Mouse (Mus musculus): Measurements from ENCODE around the gene Zfx. TPM values are rescaled to one million over a fixed set of nuclear protein-coding genes. Genes with fewer than 3 reads are reported as not detected.
A peak's percentile ranks its signal among the peaks of the same experiment; 100 is the strongest.

Zfx gene
- total RNA-seq (2021), result 10 to 100 TPM; 17.9 to 23.4 TPM
- long read RNA-seq, experiment 1, full-length matches to known transcripts, result 2 of 4 reads
- long read RNA-seq, experiment 1, partial matches to known transcripts, result 0 of 4 reads
- long read RNA-seq, experiment 1, other reads (novel, unspliced or antisense), result 2 of 4 reads
- long read RNA-seq, experiment 2, full-length matches to known transcripts, result 1 of 2 reads
- long read RNA-seq, experiment 2, partial matches to known transcripts, result 0 of 2 reads
- long read RNA-seq, experiment 2, other reads (novel, unspliced or antisense), result 1 of 2 reads

DNA sequence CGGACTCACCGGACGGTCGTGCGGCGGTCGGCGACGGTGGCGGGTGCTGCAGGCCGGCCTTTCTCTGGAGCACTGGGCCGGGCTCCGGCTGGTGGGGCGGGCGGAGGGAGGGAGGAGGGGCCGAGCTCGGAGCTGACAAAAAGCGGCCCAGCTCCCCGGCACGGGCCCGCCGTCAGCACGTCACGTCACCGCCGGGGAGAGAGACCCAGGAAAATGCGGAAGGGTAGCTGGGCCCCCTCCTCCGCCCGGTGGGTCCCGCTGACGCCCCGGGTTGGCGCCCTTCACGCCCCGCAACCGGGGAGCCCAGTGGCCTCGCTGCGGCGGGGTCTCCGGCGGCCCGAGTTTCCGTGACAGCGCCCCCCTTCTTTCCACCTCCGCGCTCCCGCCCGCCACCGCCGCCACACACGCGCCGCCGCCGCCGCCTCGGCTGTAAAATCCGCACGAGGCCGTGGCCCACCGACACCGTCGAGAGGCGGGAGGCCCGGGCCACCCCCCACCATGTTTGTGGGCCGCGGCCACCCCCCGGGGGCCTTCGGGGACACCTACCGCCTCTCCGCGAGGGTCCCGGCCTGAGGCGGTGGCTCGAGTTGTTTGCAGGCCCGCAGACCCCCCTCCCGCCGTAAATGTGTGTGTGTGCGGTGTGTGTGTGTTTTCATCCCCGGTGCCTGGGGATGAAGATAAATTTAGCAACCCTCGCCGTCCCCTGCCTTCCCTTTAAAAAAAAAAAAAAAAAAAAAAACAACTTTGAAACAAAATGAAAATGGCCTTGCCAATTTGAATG lies at the start of gene Zfx:
Gene Zfx (minus strand): TSS at position 644 of the 781 bp plus-strand sequence.
- intact Hi-C loops (cut with DNase I), result loop anchor here (5.0 kb wide), 1 partner anchor 76 kb away; no protein-coding TSS in a partner anchor
- Histone ChIP-seq H3K4me3 (peak within 1 kb of the TSS; percentile 86), H3K27ac (peak within 1 kb of the TSS; percentile 97)
- peak; percentile 79 for DNase-seq
- TF ChIP-seq CTCF (IDR thresholded peaks at IDR 0.05), result peak; percentile 36

GRCm38 (mm10) chrX:94169348-94169747 lies 45.8 kb upstream of the Zfx start:
- TF ChIP-seq CTCF (IDR thresholded peaks at IDR 0.05), result no peak
- no peak overlapping the region for H3K4me3 ChIP-seq
- no peak for DNase-seq
- H3K27ac ChIP-seq, result no peak overlapping the region
- intact Hi-C loops (cut with DNase I), result no loop called here

DNA sequence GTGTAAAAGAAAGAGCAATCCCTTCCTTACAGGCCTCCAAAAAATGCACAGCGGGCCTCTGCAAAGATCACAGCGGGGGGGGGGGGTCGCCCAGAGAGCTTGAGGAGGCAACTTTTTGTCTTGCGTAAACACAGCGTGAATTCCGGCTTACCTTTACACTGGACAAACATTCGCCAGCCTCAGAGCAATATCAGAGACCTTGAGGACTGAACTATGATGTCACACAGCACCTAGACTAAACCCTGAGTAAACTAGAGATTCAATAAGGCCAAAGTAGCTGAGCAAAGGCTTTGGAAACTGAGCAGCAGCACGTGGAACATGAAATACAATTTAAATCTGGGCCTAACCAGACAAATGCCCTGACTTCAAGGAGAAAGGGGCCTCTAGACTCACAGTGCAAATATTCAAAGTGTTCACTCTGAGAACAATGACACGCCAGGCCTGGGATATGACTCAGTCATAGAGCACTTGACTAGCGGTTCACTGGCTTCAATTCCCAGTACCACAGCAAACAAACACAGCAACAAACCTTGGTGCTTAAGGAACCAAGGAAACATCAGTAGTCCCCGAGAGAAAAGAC lies 28.8 kb upstream of the Zfx start:
- intact Hi-C loops (cut with DNase I), result no loop called here
- Histone ChIP-seq H3K27ac (no peak overlapping the region), H3K4me3 (no peak overlapping the region)
- DNase-seq, result no peak
- no peak for TF ChIP-seq CTCF (IDR thresholded peaks at IDR 0.05)

- no peak overlapping the region for H3K27ac ChIP-seq
- no peak for TF ChIP-seq CTCF (IDR thresholded peaks at IDR 0.05)
- DNase-seq, result no peak
- no peak overlapping the region for H3K4me3 ChIP-seq
- intact Hi-C loops (cut with DNase I), result no loop called here
These were observed 27.0 kb upstream of the Zfx start for GRCm38 (mm10) chrX:94150471-94150870.

DNA sequence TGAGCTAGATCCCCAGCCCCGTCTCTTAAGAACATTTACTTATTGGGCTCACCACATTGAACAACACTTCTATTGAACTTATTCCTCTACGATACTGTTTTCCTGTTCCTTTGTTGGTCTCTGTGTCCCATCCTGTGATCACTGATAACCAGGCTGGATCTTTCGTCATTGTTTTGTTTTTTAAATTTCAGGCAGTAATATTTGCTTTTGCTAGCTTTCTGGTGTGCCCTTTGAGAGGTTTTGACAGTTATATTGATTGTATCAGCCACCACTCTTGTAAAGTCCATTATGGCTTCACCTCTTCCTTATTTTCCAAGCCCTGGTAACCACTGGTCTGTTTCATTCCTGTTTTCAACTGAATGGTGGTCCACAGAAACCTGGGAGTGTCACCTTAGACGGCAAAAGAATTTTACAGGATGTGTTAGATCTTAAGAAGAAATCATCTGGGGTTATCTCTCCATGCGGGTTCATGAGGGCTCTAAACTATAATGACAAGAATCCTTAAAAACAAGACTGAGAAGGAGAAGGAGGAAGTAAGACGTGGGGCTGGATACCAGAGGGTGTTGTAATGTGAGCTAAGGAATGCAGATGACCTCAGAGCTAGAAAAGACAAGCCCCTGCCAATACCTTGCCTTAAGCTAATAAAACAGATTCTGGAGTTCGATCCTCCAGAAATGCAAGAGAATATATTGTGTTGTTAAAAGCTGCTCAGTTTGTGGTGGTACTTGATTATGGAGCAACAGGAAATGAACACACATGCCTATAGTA lies 18.7 kb upstream of the Zfx start:
- Histone ChIP-seq H3K4me3 (no peak overlapping the region), H3K27ac (no peak overlapping the region)
- DNase-seq, result no peak
- intact Hi-C loops (cut with DNase I), result no loop called here
- no peak for TF ChIP-seq CTCF (IDR thresholded peaks at IDR 0.05)

- H3K4me3 ChIP-seq, result no peak overlapping the region
- intact Hi-C loops (cut with DNase I), result no loop called here
- DNase-seq, result no peak
- no peak overlapping the region for H3K27ac ChIP-seq
- no peak for TF ChIP-seq CTCF (IDR thresholded peaks at IDR 0.05)
These were observed 16.6 kb upstream of the Zfx start for GRCm38 (mm10) chrX:94140080-94140479.

GRCm38 (mm10) chrX:94138256-94138655 lies 14.8 kb upstream of the Zfx start:
- Histone ChIP-seq H3K27ac (no peak overlapping the region), H3K4me3 (no peak overlapping the region)
- no peak for DNase-seq
- intact Hi-C loops (cut with DNase I), result no loop called here
- TF ChIP-seq CTCF (IDR thresholded peaks at IDR 0.05), result no peak

DNA sequence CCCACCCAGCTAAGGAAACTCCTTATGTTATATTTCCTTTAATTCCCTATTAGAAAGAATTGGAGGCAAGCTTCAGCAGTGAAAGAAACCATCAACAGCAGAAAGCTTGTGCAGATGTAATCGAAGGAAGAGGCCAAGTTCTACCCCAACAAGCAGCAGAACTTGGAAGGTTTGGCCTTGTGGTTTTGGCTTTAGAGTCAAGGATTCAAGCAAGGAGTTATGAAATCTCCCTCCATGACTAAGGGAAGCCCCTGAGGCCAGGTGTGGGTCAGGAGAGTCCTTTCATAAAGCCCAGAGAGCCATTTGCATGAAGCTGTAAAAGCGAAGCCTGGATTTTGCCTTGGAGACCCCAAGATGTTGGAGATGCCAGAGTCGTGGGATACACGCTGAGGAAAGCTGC lies 11.6 kb upstream of the Zfx start:
- no peak for TF ChIP-seq CTCF (IDR thresholded peaks at IDR 0.05)
- Histone ChIP-seq H3K4me3 (no peak overlapping the region), H3K27ac (no peak overlapping the region)
- intact Hi-C loops (cut with DNase I), result no loop called here
- no peak for DNase-seq

- intact Hi-C loops (cut with DNase I), result no loop called here
- H3K27ac ChIP-seq, result no peak overlapping the region
- no peak overlapping the region for H3K4me3 ChIP-seq
- DNase-seq, result no peak
- TF ChIP-seq CTCF (IDR thresholded peaks at IDR 0.05), result no peak
These were observed 10.0 kb upstream of the Zfx start for GRCm38 (mm10) chrX:94133551-94133950.

DNA sequence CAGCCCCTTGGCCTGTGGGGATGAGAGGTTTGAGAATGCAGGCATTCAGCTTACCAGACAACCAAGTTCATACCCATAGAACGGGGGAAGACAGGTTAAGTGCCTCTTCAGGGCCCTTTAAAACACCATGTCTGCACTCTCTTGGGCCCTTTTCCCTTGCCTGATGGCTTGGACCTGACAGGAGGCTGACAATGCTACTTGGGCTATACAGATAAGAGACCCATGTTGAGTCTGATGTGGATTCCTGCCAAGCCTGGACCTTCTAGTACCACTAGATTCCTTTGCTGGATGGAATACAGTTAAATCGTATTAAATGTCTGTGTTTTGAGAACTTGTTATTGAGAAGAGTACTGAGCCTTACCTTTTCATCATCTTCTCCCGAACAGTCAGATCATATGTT lies 8.7 kb upstream of the Zfx start:
- no peak for TF ChIP-seq CTCF (IDR thresholded peaks at IDR 0.05)
- intact Hi-C loops (cut with DNase I), result no loop called here
- no peak overlapping the region for H3K4me3 ChIP-seq
- no peak for DNase-seq
- no peak overlapping the region for H3K27ac ChIP-seq

DNA sequence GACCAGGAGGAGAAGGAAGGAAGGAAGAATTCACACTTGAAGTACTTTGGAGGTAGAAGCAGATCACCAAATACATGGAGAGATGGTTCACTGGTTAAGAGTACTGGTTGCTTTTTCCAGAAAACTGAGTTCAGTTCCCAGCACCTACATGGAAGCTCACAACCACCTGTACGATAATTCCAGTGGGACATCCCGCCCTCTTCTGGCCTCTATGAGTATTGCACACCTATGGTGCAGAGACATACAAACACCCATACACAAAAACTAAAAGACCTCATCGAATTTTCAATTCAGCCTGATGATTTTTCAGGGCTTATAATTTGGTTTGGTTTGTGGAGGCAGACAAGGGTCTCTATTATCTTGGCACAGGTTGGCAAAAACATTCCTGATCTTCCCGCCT lies 6.2 kb upstream of the Zfx start:
- Histone ChIP-seq H3K27ac (no peak overlapping the region), H3K4me3 (no peak overlapping the region)
- intact Hi-C loops (cut with DNase I), result no loop called here
- TF ChIP-seq CTCF (IDR thresholded peaks at IDR 0.05), result peak; percentile 21; the same call in 1 of the 2 replicates
- no peak for DNase-seq

- intact Hi-C loops (cut with DNase I), result no loop called here
- TF ChIP-seq CTCF (IDR thresholded peaks at IDR 0.05), result no peak
These were observed 2.4 kb upstream of the Zfx start for GRCm38 (mm10) chrX:94125950-94126349.

More at GRCm38 (mm10) chrX:94125950-94126349, 2.4 kb upstream of the Zfx start:
- no peak overlapping the region for H3K4me3 ChIP-seq
- no peak overlapping the region for H3K27ac ChIP-seq
- DNase-seq, result no peak
